12 mouse cellular contexts compared by ENCODE assay signal in genomic region chr17:29925608-29926606, GRCm38 (mm10). TPM values are rescaled to one million over a fixed set of nuclear protein-coding genes. Genes with fewer than 3 reads are reported as not detected.
DNase-seq lines count a peak whose midpoint lies in the region; ATAC-seq and TF ChIP-seq lines count a peak whose summit lies in the region.
"Had no signal": no experiment of that assay in that cellular context is flagged by ENCODE, and none has a peak within 500 bp of the region (broad histone marks: within the 10 kb centered on the region; RNA-seq: fewer than 3 reads in every experiment).

No protein-coding gene starts in this region.

- peak; percentile 37 to 48 for DNase-seq in cerebellum, postnatal 10 days
- no peak for DNase-seq in cerebellum, adult 11-12 months
- DNase-seq in liver = peak; percentile 14
- no peak for DNase-seq in liver, embryonic 11.5 days (ENCODE audit: low spot score)
- peak; percentile 5 for DNase-seq in c-Kit-positive CD71-positive TER-119-negative erythroid progenitor cells, embryonic 14.5 days (ENCODE audit: low read depth)
- no peak for DNase-seq in frontal cortex, postnatal 36 days (ENCODE audit: low spot score in 2 of 2)
- no peak for DNase-seq in heart, postnatal 36 days
- DNase-seq: adrenal gland, postnatal 25 days; kidney, postnatal 25 days had no signal

- TF ChIP-seq EP300 in ES-Bruce4 (IDR thresholded peaks at IDR 0.05; ENCODE audit: insufficient read depth, low read depth, low read length) = no peak

- intact Hi-C loops in heart, postnatal 36 days (cut with DNase I) = no loop called here

- no peak for TF ChIP-seq POLR2A in ES-Bruce4 (IDR thresholded peaks at IDR 0.05; ENCODE audit: insufficient read depth, low read length)

- WGBS in liver, embryonic 11.5 days = 59% methylated on average over 26 of the region's 26 CpGs

- 0 out of 2 replicates have a peak, but pooled peaks cover 3% of the 10 kb centered on the region for H3K4me1 ChIP-seq in liver, embryonic 11.5 days (replicated peaks; ENCODE audit: control insufficient read depth, insufficient read depth, low read length)
- no peaks in the 10 kb centered on the region for H3K4me1 ChIP-seq in ES-Bruce4 (ENCODE audit: control insufficient read depth, insufficient read depth, low read length)

- H3K9me3 ChIP-seq in liver, embryonic 11.5 days (ENCODE audit: control insufficient read depth, low read length) = no peaks in the 10 kb centered on the region
- no peaks in the 10 kb centered on the region for H3K9me3 ChIP-seq in ES-Bruce4 (replicated peaks; ENCODE audit: control insufficient read depth, insufficient read depth, low read length, poor library complexity, severe bottlenecking)
- H3K9me3 ChIP-seq: lung, embryonic 15.5 days had no signal

- H3K36me3 ChIP-seq in liver, embryonic 11.5 days (ENCODE audit: control insufficient read depth, insufficient read depth, low read length) = no peaks in the 10 kb centered on the region
- H3K36me3 ChIP-seq in ES-Bruce4 (ENCODE audit: control insufficient read depth, insufficient read depth, low read length, poor library complexity, severe bottlenecking) = no peaks in the 10 kb centered on the region
- H3K36me3 ChIP-seq: lung, embryonic 15.5 days had no signal

- no peak overlapping the region for H3K9ac ChIP-seq in liver, embryonic 11.5 days (ENCODE audit: low read depth, low read length)
- H3K9ac ChIP-seq in ES-Bruce4 (ENCODE audit: low read depth, poor library complexity, severe bottlenecking) = no peak overlapping the region
- H3K9ac ChIP-seq: lung, embryonic 15.5 days had no signal

- H3K4me3 ChIP-seq in liver, embryonic 11.5 days (ENCODE audit: low read depth, low read length) = no peak overlapping the region
- H3K4me3 ChIP-seq in ES-Bruce4 (ENCODE audit: low read depth, low read length) = no peak overlapping the region
- H3K4me3 ChIP-seq: lung, embryonic 15.5 days had no signal

- no peak for ATAC-seq in liver, embryonic 11.5 days (replicated peaks; ENCODE audit: low FRiP score)
- ATAC-seq: intestine, embryonic 16.5 days had no signal

- no peak overlapping the region for H3K4me2 ChIP-seq in liver, embryonic 11.5 days
- H3K4me2 ChIP-seq: lung, embryonic 15.5 days had no signal

- peak; percentile 25 for TF ChIP-seq CTCF in ES-Bruce4 (IDR thresholded peaks at IDR 0.05; ENCODE audit: low read depth, low read length)

- H3K27ac ChIP-seq in liver, embryonic 11.5 days (ENCODE audit: low read depth, low read length) = no peak overlapping the region
- H3K27ac ChIP-seq in ES-Bruce4 (ENCODE audit: insufficient read depth, low read length) = no peak overlapping the region
- H3K27ac ChIP-seq: lung, embryonic 15.5 days had no signal

- peaks cover 14% of the 10 kb centered on the region for H3K27me3 ChIP-seq in liver, embryonic 11.5 days (replicated peaks; ENCODE audit: control insufficient read depth, insufficient read depth, low read length)
- no peaks in the 10 kb centered on the region for H3K27me3 ChIP-seq in ES-Bruce4 (ENCODE audit: control insufficient read depth, insufficient read depth, low read length, poor library complexity, severe bottlenecking)

RNA-seq across cellular contexts. Expression of gene Mdga1, which starts 44.0 kb away (rescaled TPM):
- 1.2 and 1.7 TPM in 2 replicates for polyA plus RNA-seq in liver, embryonic 11.5 days (2014; fragmentation: Nextera tagmentation; extraction: Ambion mirVana)
- 2.6 and 4.5 TPM in 2 replicates for polyA plus RNA-seq in ES-Bruce4 (2011; ENCODE audit: insufficient read depth, insufficient read length, low read depth, missing spikeins)
- 10 to 100 TPM; 15.0 to 18.3 TPM for total RNA-seq in heart, postnatal 36 days (2021)

Comparison
In these comparisons a context has a peak if more than half of its experiments do, and no peak if none do; other contexts are left out.
1. DNase-seq: peak in cerebellum, postnatal 10 days (2 of 2), liver (single experiment) and c-Kit-positive CD71-positive TER-119-negative erythroid progenitor cells, embryonic 14.5 days (single experiment); none in cerebellum, adult 11-12 months (single experiment), liver, embryonic 11.5 days (single experiment), frontal cortex, postnatal 36 days (0 of 2) and heart, postnatal 36 days (0 of 2).